Mouse (Mus musculus) limb, embryonic 13.5 days (tissue): ENCODE measurements at regions not wholly inside any gene's neighbourhood (a gene's known extent, or its start where the extent isn't known, plus 50 kb on each side); places are given as distances from the start of the nearest gene placed in this dataset.
"Not testable (repeated sequence)": the region's sequence is repeated elsewhere in the genome, so short reads cannot be mapped to it uniquely, and the experiment has no call there.

Source experiments
- ATAC-seq: fragments of 200-750 bp; cut with Nextera tagmentation; 2 replicates; pipeline ENCODE4 v1.8.0; 2017; ENCODE audit warnings: low read depth, moderate number of reproducible peaks, moderate TSS enrichment; ENCODE audit not compliant: low FRiP score
- H3K27ac ChIP-seq: fragments of 300-500 bp; sonication (generic); 2 replicates; pipeline ENCODE4 v1.5.1; 2015; ENCODE audit warnings: inconsistent platforms, mild to moderate bottlenecking, moderate library complexity
- H3K27me3 ChIP-seq: fragments of 300-500 bp; sonication (generic); 2 replicates; pipeline ENCODE4 v1.6.1; 2015; ENCODE audit warnings: mild to moderate bottlenecking, inconsistent platforms
- H3K36me3 ChIP-seq: fragments of 300-500 bp; sonication (generic); 2 replicates; pipeline ENCODE4 v1.6.1; 2015; ENCODE audit warnings: inconsistent platforms, mild to moderate bottlenecking, moderate library complexity
- H3K4me1 ChIP-seq: fragments of 300-500 bp; sonication (generic); 2 replicates; pipeline ENCODE4 v1.6.1; 2015; ENCODE audit warnings: inconsistent platforms
- H3K4me2 ChIP-seq: fragments of 300-500 bp; sonication (generic); replicated peaks from 2 replicates; pipeline ENCODE4 v1.6.1; 2015; ENCODE audit warnings: inconsistent platforms, mild to moderate bottlenecking, moderate library complexity
- H3K4me3 ChIP-seq: fragments of 300-500 bp; sonication (generic); 2 replicates; pipeline ENCODE4 v1.5.1; 2015; ENCODE audit warnings: moderate library complexity, mild to moderate bottlenecking, inconsistent platforms
- H3K9ac ChIP-seq: fragments of 300-500 bp; sonication (generic); 2 replicates; pipeline ENCODE4 v1.6.1; 2015; ENCODE audit warnings: mild to moderate bottlenecking, inconsistent platforms
- H3K9me3 ChIP-seq: fragments of 300-500 bp; sonication (generic); 2 replicates; pipeline ENCODE4 v1.6.1; 2016; ENCODE audit warnings: inconsistent platforms
- WGBS: fragments of 180-500 bp; shearing (Covaris S2); methylation state at CpG from one replicate; pipeline ENCODE4 v1.1.7; 2015; 5-methylcytosine and 5-hydroxymethylcytosine counted together

DNA sequence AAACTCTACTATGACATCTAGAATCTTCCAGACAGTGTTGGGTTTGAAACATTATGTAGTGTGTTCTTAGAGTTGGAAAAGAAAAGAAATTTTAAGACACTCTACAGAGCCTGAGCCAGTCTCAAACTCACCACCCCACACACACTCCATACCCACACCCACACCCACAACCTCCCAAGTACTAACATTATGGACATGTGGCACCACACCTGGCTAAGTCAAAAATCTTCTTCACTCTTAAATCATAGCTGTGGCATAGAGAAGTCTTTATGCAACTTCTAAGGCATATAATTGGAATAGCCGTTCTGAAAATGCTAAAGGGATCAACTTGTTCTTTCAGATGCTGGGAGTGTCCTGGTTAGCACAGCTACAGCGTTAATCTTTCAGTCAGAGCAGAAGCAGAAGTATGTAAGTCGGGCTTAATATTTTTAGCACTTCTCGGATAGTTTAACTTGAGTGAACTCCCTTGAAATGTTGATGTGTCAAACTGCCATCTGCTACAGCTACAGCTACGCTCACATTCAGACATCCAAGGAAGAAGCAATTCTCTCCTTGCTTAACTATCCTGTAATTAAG, 68.6 kb upstream of the Creb1 start:
- 65% methylated on average over 5 of the region's 5 CpGs for WGBS
- H3K27ac ChIP-seq = no peak overlapping the region
- no peak for ATAC-seq
- no peaks in the 10 kb centered on the region for H3K36me3 ChIP-seq
- H3K9ac ChIP-seq = no peak overlapping the region
- no peaks in the 10 kb centered on the region for H3K27me3 ChIP-seq
- no peaks in the 10 kb centered on the region for H3K9me3 ChIP-seq
- H3K4me2 ChIP-seq = no peak overlapping the region
- no peaks in the 10 kb centered on the region for H3K4me1 ChIP-seq
- H3K4me3 ChIP-seq = no peak overlapping the region

GRCm38 (mm10) chr1:64461616-64462015, 70.8 kb upstream of the Creb1 start:
- H3K9ac ChIP-seq, ATAC-seq, H3K4me1 ChIP-seq, H3K4me3 ChIP-seq, H3K27ac ChIP-seq, H3K36me3 ChIP-seq, H3K9me3 ChIP-seq, H3K4me2 ChIP-seq, H3K27me3 ChIP-seq: not testable (repeated sequence)
- WGBS = 94% methylated on average over 6 of the region's 6 CpGs

DNA sequence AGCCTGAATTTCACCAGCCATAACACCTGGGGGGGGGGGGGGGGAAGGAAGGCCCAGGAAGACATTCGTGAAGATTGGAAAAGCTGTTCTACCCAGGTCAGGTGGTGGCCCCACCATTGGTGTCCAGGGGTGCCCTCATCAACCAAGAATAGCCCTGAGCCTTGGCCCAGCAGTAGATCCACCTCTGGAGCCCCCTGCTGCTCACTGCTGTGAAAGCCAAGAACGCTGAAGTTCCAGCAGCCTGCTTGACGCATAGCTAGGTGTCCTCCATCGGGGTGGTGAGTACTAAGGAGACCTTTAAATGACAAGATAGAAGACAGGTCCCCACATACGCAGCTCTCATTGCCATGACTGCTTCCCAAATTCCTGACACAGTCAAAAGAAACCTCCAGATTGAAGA, 74.6 kb upstream of the Creb1 start:
- WGBS = 78% methylated on average over 5 of the region's 5 CpGs
- no peak for ATAC-seq
- H3K27ac ChIP-seq = no peak overlapping the region
- H3K4me1 ChIP-seq = no peaks in the 10 kb centered on the region
- H3K9ac ChIP-seq = no peak overlapping the region
- no peaks in the 10 kb centered on the region for H3K27me3 ChIP-seq
- no peaks in the 10 kb centered on the region for H3K9me3 ChIP-seq
- no peak overlapping the region for H3K4me3 ChIP-seq
- H3K4me2 ChIP-seq = no peak overlapping the region
- no peaks in the 10 kb centered on the region for H3K36me3 ChIP-seq

GRCm38 (mm10) chr1:64449141-64449540, 83.3 kb upstream of the Creb1 start:
- no peak overlapping the region for H3K4me3 ChIP-seq
- WGBS = 67% methylated on average over 3 of the region's 3 CpGs
- no peak for ATAC-seq
- H3K4me1 ChIP-seq = peaks cover 11% of the 10 kb centered on the region
- no peaks in the 10 kb centered on the region for H3K36me3 ChIP-seq
- no peak overlapping the region for H3K4me2 ChIP-seq
- H3K9ac ChIP-seq = no peak overlapping the region
- H3K9me3 ChIP-seq = no peaks in the 10 kb centered on the region
- peaks cover 12% of the 10 kb centered on the region for H3K27me3 ChIP-seq
- H3K27ac ChIP-seq = no peak overlapping the region

GRCm38 (mm10) chr1:64448090-64448489, 84.4 kb upstream of the Creb1 start:
- 2% methylated on average over 5 of the region's 5 CpGs for WGBS
- H3K4me1 ChIP-seq = peaks cover 11% of the 10 kb centered on the region
- no peaks in the 10 kb centered on the region for H3K9me3 ChIP-seq
- no peak overlapping the region for H3K9ac ChIP-seq
- H3K4me2 ChIP-seq = peak overlapping the region; percentile 48
- ATAC-seq = 0 out of 2 replicates have a peak, but pooled peaks have one; percentile 6
- no peaks in the 10 kb centered on the region for H3K36me3 ChIP-seq
- no peak overlapping the region for H3K4me3 ChIP-seq
- H3K27me3 ChIP-seq = peaks cover 12% of the 10 kb centered on the region
- H3K27ac ChIP-seq = no peak overlapping the region

DNA sequence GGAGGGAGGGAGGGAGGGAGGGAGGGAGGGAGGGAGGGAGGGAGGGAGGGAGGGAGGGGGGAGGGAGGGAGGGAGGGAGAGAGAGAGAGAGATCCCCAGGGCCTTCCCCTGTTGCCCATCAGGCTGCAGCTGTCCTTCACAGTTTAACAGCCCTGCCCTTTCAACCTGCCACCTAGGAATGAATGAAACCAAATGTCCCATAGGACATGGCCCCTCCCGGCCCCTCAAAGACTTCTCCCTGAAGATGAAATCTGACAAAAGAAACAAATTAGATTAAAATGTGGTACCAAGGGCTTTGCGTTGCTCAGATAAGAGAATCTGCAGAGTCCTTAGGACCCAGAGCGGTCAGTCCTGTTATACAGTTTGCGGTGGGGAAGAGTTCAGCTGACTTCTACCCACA, 86.0 kb upstream of the Creb1 start:
- Histone ChIP-seq H3K36me3 (no peaks in the 10 kb centered on the region), H3K4me2 (no peak overlapping the region), H3K9me3 (no peaks in the 10 kb centered on the region), H3K9ac (no peak overlapping the region), H3K4me3 (no peak overlapping the region), H3K4me1 (peaks cover 11% of the 10 kb centered on the region), H3K27ac (no peak overlapping the region), H3K27me3 (peaks cover 12% of the 10 kb centered on the region)
- ATAC-seq = no peak
- 60% methylated on average over 4 of the region's 4 CpGs for whole genome bisulfite sequencing

DNA sequence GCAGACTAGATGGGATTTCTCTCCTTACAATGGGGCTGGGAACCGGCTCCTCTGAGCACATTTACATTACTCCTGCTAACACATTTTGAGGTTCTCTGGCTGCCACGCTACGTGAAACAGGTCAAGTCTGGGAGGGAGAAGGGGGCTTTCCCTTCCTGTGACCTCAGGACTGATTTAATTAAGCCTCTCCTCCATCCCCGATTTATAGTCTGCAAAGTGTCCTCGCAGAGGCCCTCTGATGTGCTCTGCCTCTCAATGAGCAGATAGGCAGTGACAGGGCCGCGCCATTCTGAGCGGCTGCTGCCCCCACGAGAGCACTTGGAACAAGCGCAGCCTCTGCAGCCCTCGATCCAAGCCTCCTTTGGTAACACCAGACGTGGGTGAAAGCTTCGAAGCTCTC, 86.5 kb upstream of the Creb1 start:
- 2% methylated on average over 13 of the region's 13 CpGs for WGBS
- no peak overlapping the region for H3K27ac ChIP-seq
- no peaks in the 10 kb centered on the region for H3K9me3 ChIP-seq
- no peak overlapping the region for H3K9ac ChIP-seq
- H3K4me2 ChIP-seq = peak overlapping the region; percentile 30
- H3K36me3 ChIP-seq = no peaks in the 10 kb centered on the region
- peaks cover 12% of the 10 kb centered on the region for H3K27me3 ChIP-seq
- ATAC-seq = peak; percentile 80; the same call in 1 of the 2 replicates
- H3K4me1 ChIP-seq = peaks cover 11% of the 10 kb centered on the region
- no peak overlapping the region for H3K4me3 ChIP-seq

DNA sequence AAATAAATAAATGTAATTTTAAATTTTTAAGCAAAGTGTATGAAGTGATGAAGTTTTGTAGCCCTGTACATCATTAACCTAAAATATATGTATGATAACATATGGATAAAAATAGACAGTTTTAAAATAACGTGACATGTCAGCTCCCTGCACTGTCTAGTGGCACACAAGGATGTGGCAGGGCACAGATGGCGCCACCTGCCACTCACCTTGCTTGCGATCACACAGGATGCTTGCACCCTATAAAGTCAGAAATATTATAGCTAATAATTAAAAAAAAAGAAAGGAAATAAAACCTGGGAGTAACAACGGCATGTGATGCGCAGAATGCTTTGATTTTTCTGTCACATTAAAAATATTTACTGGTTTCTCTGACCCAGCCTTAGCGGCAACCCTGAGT, 89.0 kb upstream of the Creb1 start:
- no peak overlapping the region for H3K4me2 ChIP-seq
- no peak overlapping the region for H3K9ac ChIP-seq
- no peak overlapping the region for H3K4me3 ChIP-seq
- H3K27ac ChIP-seq = no peak overlapping the region
- WGBS = 81% methylated on average over 6 of the region's 6 CpGs
- peaks cover 6% of the 10 kb centered on the region for H3K4me1 ChIP-seq
- H3K36me3 ChIP-seq = no peaks in the 10 kb centered on the region
- H3K27me3 ChIP-seq = peaks cover 12% of the 10 kb centered on the region
- no peaks in the 10 kb centered on the region for H3K9me3 ChIP-seq
- no peak for ATAC-seq

- Histone ChIP-seq H3K4me1 (peaks cover 4% of the 10 kb centered on the region; the same call in 1 of the 2 replicates), H3K36me3 (no peaks in the 10 kb centered on the region), H3K27ac (no peak overlapping the region), H3K4me3 (no peak overlapping the region), H3K4me2 (no peak overlapping the region), H3K9me3 (no peaks in the 10 kb centered on the region), H3K9ac (no peak overlapping the region), H3K27me3 (peaks cover 11% of the 10 kb centered on the region)
- no peak for ATAC-seq
- 76% methylated on average over 9 of the region's 9 CpGs for WGBS
These were observed 90.1 kb upstream of the Creb1 start for GRCm38 (mm10) chr1:64442179-64442874.

DNA sequence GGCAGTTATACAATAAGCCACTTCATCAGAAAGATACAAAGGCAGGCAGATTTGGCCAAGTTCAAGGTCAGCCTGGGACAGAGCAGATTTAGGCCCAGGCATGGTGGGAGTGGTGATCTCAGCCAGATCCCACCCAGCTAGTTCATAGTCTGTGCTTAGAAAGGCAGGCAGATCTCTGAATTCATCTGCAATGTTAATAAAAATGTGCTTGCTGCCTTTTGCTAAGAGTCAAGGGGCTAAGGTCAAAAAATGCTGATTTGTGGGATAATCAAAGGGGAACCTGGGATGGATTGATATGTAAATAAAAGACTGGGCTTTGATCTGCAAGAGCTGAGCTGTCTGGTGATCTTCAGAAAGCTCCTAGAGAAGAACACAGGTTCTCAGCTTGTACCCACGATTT, 109.2 kb upstream of the Creb1 start:
- Histone ChIP-seq H3K27me3 (no peaks in the 10 kb centered on the region), H3K27ac (no peak overlapping the region), H3K4me1 (no peaks in the 10 kb centered on the region), H3K4me3 (no peak overlapping the region), H3K9me3 (no peaks in the 10 kb centered on the region; the same call in 1 of the 2 replicates), H3K4me2 (no peak overlapping the region), H3K9ac (no peak overlapping the region), H3K36me3 (no peaks in the 10 kb centered on the region)
- ATAC-seq = no peak
- 49% methylated on average over 1 of the region's 1 CpGs for WGBS

- Histone ChIP-seq H3K4me3 (no peak overlapping the region), H3K36me3 (no peaks in the 10 kb centered on the region), H3K9me3 (no peaks in the 10 kb centered on the region; the same call in 1 of the 2 replicates), H3K27ac (no peak overlapping the region), H3K9ac (no peak overlapping the region), H3K4me1 (no peaks in the 10 kb centered on the region), H3K27me3 (no peaks in the 10 kb centered on the region), H3K4me2 (no peak overlapping the region)
- ATAC-seq = no peak
These were observed 113.9 kb upstream of the Creb1 start for GRCm38 (mm10) chr1:64418567-64418966.

DNA sequence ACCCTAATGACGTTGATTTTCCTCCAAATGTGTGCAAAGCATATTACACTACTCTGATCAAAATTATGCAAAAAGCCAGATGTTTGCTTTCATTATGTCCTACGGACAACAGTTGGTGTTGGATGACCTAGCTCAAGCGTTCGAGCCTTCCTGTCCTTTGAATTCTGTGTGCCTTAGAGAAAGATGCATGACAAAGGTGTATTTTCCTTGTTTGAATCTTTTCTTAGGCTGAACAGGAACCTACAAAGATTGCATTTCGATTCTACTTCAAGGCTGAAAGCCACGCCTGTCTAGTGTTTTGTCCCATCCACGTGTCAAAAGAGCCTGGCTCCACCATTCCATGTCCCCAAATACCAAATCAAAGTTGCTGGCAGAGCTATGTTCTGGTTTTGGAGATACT, 116.5 kb upstream of the Creb1 start:
- no peak overlapping the region for H3K4me3 ChIP-seq
- no peaks in the 10 kb centered on the region for H3K36me3 ChIP-seq
- H3K27ac ChIP-seq = no peak overlapping the region

GRCm38 (mm10) chr1:64413181-64413560, 119.3 kb upstream of the Creb1 start:
- Histone ChIP-seq H3K27ac (no peak overlapping the region), H3K36me3 (no peaks in the 10 kb centered on the region), H3K4me1 (peaks cover 3% of the 10 kb centered on the region), H3K27me3 (no peaks in the 10 kb centered on the region), H3K4me3 (no peak overlapping the region), H3K9me3 (no peaks in the 10 kb centered on the region), H3K9ac (no peak overlapping the region), H3K4me2 (no peak overlapping the region)
- ATAC-seq = no peak
- 85% methylated on average over 4 of the region's 4 CpGs for WGBS

More for the DNA sequence above, 116.5 kb upstream of the Creb1 start:
- 85% methylated on average over 7 of the region's 7 CpGs for WGBS
- Histone ChIP-seq H3K9ac (no peak overlapping the region), H3K27me3 (no peaks in the 10 kb centered on the region), H3K4me2 (no peak overlapping the region), H3K4me1 (no peaks in the 10 kb centered on the region), H3K9me3 (no peaks in the 10 kb centered on the region; the same call in 1 of the 2 replicates)
- ATAC-seq = no peak
